Mouse (Mus musculus) liver, postnatal 0 days (tissue): Measurements from ENCODE around the gene Jkamp. TPM values are rescaled to one million over a fixed set of nuclear protein-coding genes. Genes with fewer than 3 reads are reported as not detected.
"Not testable (repeated sequence)": the region's sequence is repeated elsewhere in the genome, so short reads cannot be mapped to it uniquely, and the experiment has no call there.

Experiments
- ATAC-seq: fragments of 200-750 bp; cut with Nextera tagmentation; 2 replicates; pipeline ENCODE4 v1.8.0; 2017; ENCODE audit warnings: mild to moderate bottlenecking, moderate library complexity
- DNase-seq: peaks from one replicate; pipeline ENCODE4 v3.0.0-alpha.2; 2016
- H3K27ac ChIP-seq: fragments of 300-500 bp; sonication (generic); 2 replicates; pipeline ENCODE4 v1.5.1; 2014; ENCODE audit warnings: antibody characterized with exemption, moderate library complexity, mild to moderate bottlenecking, low read depth
- H3K27me3 ChIP-seq: fragments of 300-500 bp; sonication (generic); 2 replicates; pipeline ENCODE4 v1.6.1; 2014; ENCODE audit warnings: low read length, control low read depth, mixed read lengths; ENCODE audit not compliant: insufficient read depth
- H3K36me3 ChIP-seq: fragments of 300-500 bp; sonication (generic); replicated peaks from 2 replicates; pipeline ENCODE4 v1.6.1; 2014; ENCODE audit warnings: mild to moderate bottlenecking, control low read depth, low read length, moderate library complexity, mixed read lengths; ENCODE audit not compliant: insufficient read depth
- H3K4me1 ChIP-seq: fragments of 300-500 bp; sonication (generic); 2 replicates; pipeline ENCODE4 v1.6.1; 2014; ENCODE audit warnings: antibody characterized with exemption, mild to moderate bottlenecking, control low read depth; ENCODE audit not compliant: insufficient read depth
- H3K4me2 ChIP-seq: fragments of 300-500 bp; sonication (generic); 2 replicates; pipeline ENCODE4 v1.6.1; 2014; ENCODE audit warnings: low read depth, mild to moderate bottlenecking, low read length, moderate library complexity, mixed read lengths
- H3K4me3 ChIP-seq: fragments of 300-500 bp; sonication (generic); 2 replicates; pipeline ENCODE4 v1.5.1; 2014; ENCODE audit warnings: low read depth, low read length
- H3K9ac ChIP-seq: fragments of 300-500 bp; sonication (generic); replicated peaks from 2 replicates; pipeline ENCODE4 v1.6.1; 2014; ENCODE audit warnings: mild to moderate bottlenecking, moderate library complexity
- H3K9me3 ChIP-seq: fragments of 300-500 bp; sonication (generic); 2 replicates; pipeline ENCODE4 v1.6.1; 2016; ENCODE audit warnings: mild to moderate bottlenecking, control low read depth, low read length, mixed read lengths
- CTCF ChIP-seq: sonication (generic); IDR thresholded peaks from 2 replicates; pipeline ENCODE4 v1.5.1; 2016; ENCODE audit warnings: antibody characterized with exemption, low read depth
- EP300 ChIP-seq: IDR thresholded peaks from 2 replicates; pipeline ENCODE4 v1.6.1; 2016; ENCODE audit warnings: antibody characterized with exemption, low read depth, mild to moderate bottlenecking
- WGBS: fragments of 180-500 bp; shearing (Covaris S2); extraction: QIAGEN DNeasy Blood & Tissue Kit; methylation state at CpG from one replicate; pipeline ENCODE4 v1.1.7; 2014; ENCODE audit not compliant: insufficient replicate concordance; 5-methylcytosine and 5-hydroxymethylcytosine counted together
- polyA plus RNA-seq: library from polyadenylated mRNA; unstranded; fragments of >200 nt; fragmentation: Nextera tagmentation; extraction: Ambion mirVana; gene quantifications from 2 replicates; pipeline ENCODE4 v1.2.1, GENCODE M21; 2015

Jkamp gene
- polyA plus RNA-seq, 1 experiment from 2014 or later, result 28.6 TPM

- no peak overlapping the region for H3K4me3 ChIP-seq
- TF ChIP-seq EP300, result no peak
- peak; percentile 66 for TF ChIP-seq CTCF
- no peak overlapping the region for H3K9ac ChIP-seq
- WGBS, result 2% methylated on average over 2 of the region's 2 CpGs
- H3K27me3 ChIP-seq, result no peaks in the 10 kb centered on the region
- H3K27ac ChIP-seq, result no peak overlapping the region
- no peak overlapping the region for H3K4me2 ChIP-seq
- no peaks in the 10 kb centered on the region for H3K4me1 ChIP-seq
- no peaks in the 10 kb centered on the region for H3K36me3 ChIP-seq
- no peak for DNase-seq
- no peak for ATAC-seq
- no peaks in the 10 kb centered on the region for H3K9me3 ChIP-seq
Measured at GRCm38 (mm10) chr12:72047513-72047912, 37.9 kb upstream of the Jkamp start.

GRCm38 (mm10) chr12:72050156-72050555 lies 35.2 kb upstream of the Jkamp start:
- H3K9me3 ChIP-seq, H3K9ac ChIP-seq, H3K4me1 ChIP-seq, H3K27me3 ChIP-seq, H3K27ac ChIP-seq, ATAC-seq, DNase-seq, H3K36me3 ChIP-seq, H3K4me2 ChIP-seq, H3K4me3 ChIP-seq: not testable (repeated sequence)
- 82% methylated on average over 5 of the region's 5 CpGs for WGBS

- ATAC-seq (no peak), DNase-seq (no peak)
- Histone ChIP-seq H3K4me3 (no peak overlapping the region), H3K9me3 (no peaks in the 10 kb centered on the region), H3K4me2 (no peak overlapping the region), H3K9ac (no peak overlapping the region), H3K4me1 (no peaks in the 10 kb centered on the region), H3K27ac (no peak overlapping the region), H3K36me3 (no peaks in the 10 kb centered on the region), H3K27me3 (no peaks in the 10 kb centered on the region)
- TF ChIP-seq EP300 (no peak), CTCF (no peak)
- 69% methylated on average over 4 of the region's 4 CpGs for WGBS
Measured at GRCm38 (mm10) chr12:72050821-72051220, 34.6 kb upstream of the Jkamp start.

DNA sequence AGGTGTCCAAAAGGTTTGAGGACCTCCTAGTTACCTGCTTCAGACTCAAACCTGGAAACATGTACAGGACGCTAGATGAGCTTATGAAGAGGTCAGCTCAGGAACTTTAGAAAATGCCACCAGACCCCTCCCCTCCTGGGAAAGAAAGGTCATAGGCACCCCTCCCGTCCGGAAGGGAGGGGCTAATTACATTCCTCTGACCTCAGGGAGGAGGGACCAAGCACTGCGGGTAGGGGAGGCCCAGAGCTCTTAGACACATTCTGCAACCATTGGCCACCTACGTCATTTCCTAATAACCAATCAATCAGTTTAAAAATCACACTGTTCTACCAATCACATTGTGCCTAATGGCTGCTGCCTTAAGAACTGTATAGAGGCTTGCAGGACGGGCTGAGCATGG lies 32.8 kb upstream of the Jkamp start:
- Histone ChIP-seq H3K4me1 (no peaks in the 10 kb centered on the region), H3K27me3 (no peaks in the 10 kb centered on the region), H3K4me3 (no peak overlapping the region), H3K9me3 (no peaks in the 10 kb centered on the region), H3K4me2 (no peak overlapping the region), H3K9ac (no peak overlapping the region), H3K27ac (no peak overlapping the region), H3K36me3 (no peaks in the 10 kb centered on the region)
- TF ChIP-seq EP300 (no peak), CTCF (no peak)
- DNase-seq (no peak), ATAC-seq (no peak)
- 72% methylated on average over 6 of the region's 6 CpGs for WGBS

DNA sequence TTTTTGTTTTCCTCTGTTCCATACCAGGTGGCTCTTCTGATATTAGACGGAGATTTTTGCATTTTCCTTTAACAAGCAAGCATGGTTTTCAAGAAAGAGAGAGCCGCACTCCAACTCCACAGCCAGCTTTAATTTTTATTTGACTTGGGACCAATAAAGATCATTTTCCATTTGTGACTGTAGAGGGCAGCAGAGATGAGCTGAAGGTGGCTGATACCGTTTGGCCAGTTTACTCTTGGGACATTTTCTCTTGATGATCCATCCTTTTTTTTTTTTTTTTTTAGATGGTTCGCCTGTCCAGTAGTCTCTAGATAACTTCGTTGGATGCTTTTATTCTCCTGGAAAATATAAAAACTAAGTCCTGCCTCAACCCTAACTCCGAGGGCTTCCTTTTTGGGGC lies 32.1 kb upstream of the Jkamp start:
- Histone ChIP-seq H3K4me3 (no peak overlapping the region), H3K36me3 (no peaks in the 10 kb centered on the region), H3K4me1 (no peaks in the 10 kb centered on the region), H3K9me3 (no peaks in the 10 kb centered on the region), H3K4me2 (no peak overlapping the region), H3K9ac (no peak overlapping the region), H3K27ac (no peak overlapping the region), H3K27me3 (no peaks in the 10 kb centered on the region)
- ATAC-seq (no peak), DNase-seq (no peak)
- 31% methylated on average over 6 of the region's 6 CpGs for WGBS
- TF ChIP-seq EP300 (no peak), CTCF (peak; percentile 61)

DNA sequence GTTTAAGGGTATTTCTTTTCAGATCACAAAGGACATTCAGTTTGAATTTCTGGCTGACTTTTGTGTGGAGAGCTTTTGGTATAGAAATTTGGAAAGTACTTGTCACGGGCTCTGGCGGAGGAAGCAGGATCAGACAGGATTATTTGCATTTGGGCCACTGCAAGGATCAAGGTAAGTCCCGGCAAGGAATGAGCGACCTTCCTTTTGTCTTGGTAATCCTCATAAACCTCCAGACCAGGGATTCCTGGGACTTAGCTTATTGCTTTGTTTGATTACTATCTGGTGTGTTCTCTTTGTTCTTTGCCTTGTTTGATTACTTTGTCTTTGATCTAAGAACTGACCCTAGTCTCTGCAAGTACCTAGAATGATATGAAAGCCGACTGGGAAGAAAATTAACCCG lies 31.5 kb upstream of the Jkamp start:
- DNase-seq (no peak), ATAC-seq (no peak)
- Histone ChIP-seq H3K4me1 (no peaks in the 10 kb centered on the region), H3K36me3 (no peaks in the 10 kb centered on the region), H3K9ac (no peak overlapping the region), H3K4me2 (no peak overlapping the region), H3K27me3 (no peaks in the 10 kb centered on the region), H3K27ac (no peak overlapping the region), H3K9me3 (no peaks in the 10 kb centered on the region), H3K4me3 (no peak overlapping the region)
- TF ChIP-seq EP300, result no peak
- TF ChIP-seq CTCF, result no peak
- 45% methylated on average over 6 of the region's 6 CpGs for WGBS

GRCm38 (mm10) chr12:72057780-72058179 lies 27.6 kb upstream of the Jkamp start:
- 66% methylated on average over 1 of the region's 1 CpGs for WGBS
- Histone ChIP-seq H3K27me3 (no peaks in the 10 kb centered on the region), H3K36me3 (no peaks in the 10 kb centered on the region), H3K4me1 (no peaks in the 10 kb centered on the region), H3K4me3 (no peak overlapping the region), H3K27ac (no peak overlapping the region), H3K9ac (no peak overlapping the region), H3K9me3 (no peaks in the 10 kb centered on the region), H3K4me2 (no peak overlapping the region)
- ATAC-seq (no peak), DNase-seq (no peak)
- no peak for TF ChIP-seq EP300
- no peak for TF ChIP-seq CTCF
